Mouse (Mus musculus): ENCODE measurements around the gene Pdk1. TPM values are rescaled to one million over a fixed set of nuclear protein-coding genes. Genes with fewer than 3 reads are reported as not detected.
A peak's percentile ranks its signal among the peaks of the same experiment; 100 is the strongest.

Gene Pdk1
- polyA plus RNA-seq, 1 experiment from 2014 or later, result 23.8 TPM

DNA sequence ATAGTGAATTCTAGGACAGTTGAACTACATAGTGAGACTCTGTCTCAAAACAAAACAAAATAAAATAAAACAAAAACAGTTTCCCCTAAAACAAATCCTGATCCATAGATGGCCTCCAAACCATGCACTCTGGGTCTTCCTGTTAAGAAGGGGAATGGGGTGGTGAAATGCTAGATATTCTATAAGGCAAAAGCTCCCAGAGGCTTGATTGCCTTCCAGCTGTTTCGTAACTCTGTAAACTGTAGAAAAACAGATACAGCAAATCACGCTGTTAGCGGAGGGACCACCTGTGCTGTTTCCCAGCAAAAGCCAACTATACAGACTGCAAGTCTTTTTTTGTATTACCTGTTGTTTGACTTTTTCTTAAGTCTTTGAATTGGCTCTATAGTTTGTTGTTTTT, 6.0 kb upstream of the Pdk1 start:
- H3K27me3 ChIP-seq (ENCODE audit: control insufficient read depth, insufficient read depth, low read length), result no peaks in the 10 kb centered on the region
- H3K4me2 ChIP-seq (ENCODE audit: low read depth), result no peak overlapping the region
- no peak for DNase-seq (ENCODE audit: low spot score)
- no peak overlapping the region for H3K9ac ChIP-seq (ENCODE audit: low read length)
- no peak for ATAC-seq (ENCODE audit: insufficient read depth, low FRiP score, low TSS enrichment)
- WGBS, result 88% methylated on average over 3 of the region's 3 CpGs
- no peak overlapping the region for H3K27ac ChIP-seq (ENCODE audit: low read depth, low read length)
- H3K36me3 ChIP-seq (ENCODE audit: control insufficient read depth, insufficient read depth, low read length), result no peaks in the 10 kb centered on the region
- no peaks in the 10 kb centered on the region for H3K9me3 ChIP-seq (ENCODE audit: control insufficient read depth, low read length)
- H3K4me3 ChIP-seq (ENCODE audit: low read depth, low read length), result no peak overlapping the region
- H3K4me1 ChIP-seq (ENCODE audit: control insufficient read depth, insufficient read depth, low read length), result peaks cover 4% of the 10 kb centered on the region; the same call in 1 of the 2 replicates

DNA sequence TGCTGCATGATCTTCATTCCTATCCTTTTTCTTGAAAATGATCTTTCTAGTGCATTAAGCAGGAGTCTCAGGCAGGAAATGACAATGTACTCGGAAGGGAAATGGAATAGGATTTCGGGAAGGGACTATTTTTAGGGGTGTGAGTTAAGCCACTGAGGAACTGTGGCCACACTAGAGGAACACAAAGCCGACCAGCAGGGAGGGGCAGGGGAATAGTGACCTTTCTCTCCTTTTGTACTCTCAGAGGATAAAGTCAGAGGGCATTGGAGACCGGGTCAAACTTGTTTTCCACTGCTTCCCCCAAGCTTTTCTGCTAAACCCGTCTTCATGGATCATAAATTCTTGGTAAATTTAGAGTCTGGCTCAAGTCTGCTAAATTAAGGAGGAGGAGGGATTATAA, 5.5 kb upstream of the Pdk1 start:
- H3K9ac ChIP-seq (ENCODE audit: low read length), result no peak overlapping the region
- H3K36me3 ChIP-seq (ENCODE audit: control insufficient read depth, insufficient read depth, low read length), result no peaks in the 10 kb centered on the region
- H3K4me1 ChIP-seq (ENCODE audit: control insufficient read depth, insufficient read depth, low read length), result peaks cover 4% of the 10 kb centered on the region; the same call in 1 of the 2 replicates
- no peaks in the 10 kb centered on the region for H3K27me3 ChIP-seq (ENCODE audit: control insufficient read depth, insufficient read depth, low read length)
- H3K9me3 ChIP-seq (ENCODE audit: control insufficient read depth, low read length), result no peaks in the 10 kb centered on the region
- no peak overlapping the region for H3K4me2 ChIP-seq (ENCODE audit: low read depth)
- DNase-seq (ENCODE audit: low spot score), result no peak
- ATAC-seq (ENCODE audit: insufficient read depth, low FRiP score, low TSS enrichment), result no peak
- H3K4me3 ChIP-seq (ENCODE audit: low read depth, low read length), result no peak overlapping the region
- no peak overlapping the region for H3K27ac ChIP-seq (ENCODE audit: low read depth, low read length)
- WGBS, result 20% methylated on average over 5 of the region's 5 CpGs

DNA sequence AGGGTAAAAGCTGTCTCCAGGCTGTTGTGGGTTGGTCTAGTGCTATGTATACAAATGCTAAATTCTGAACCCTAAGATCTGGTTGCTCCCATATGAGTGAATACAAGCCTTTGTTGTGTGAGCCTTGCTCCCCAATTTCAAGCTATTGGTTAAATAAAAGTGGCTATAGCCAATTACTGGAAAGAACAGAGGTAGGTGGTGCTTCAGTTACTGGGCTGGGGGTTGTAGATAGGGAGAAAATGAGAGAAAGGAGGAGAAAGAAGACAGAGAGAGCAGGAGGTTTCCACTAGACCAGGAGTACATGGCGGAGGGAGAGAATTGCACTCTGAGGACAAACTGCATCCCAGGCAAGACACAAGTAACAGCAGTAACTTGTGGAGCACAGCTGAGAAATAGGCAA, 4.8 kb upstream of the Pdk1 start:
- DNase-seq (ENCODE audit: low spot score), result no peak
- Histone ChIP-seq H3K9ac (ENCODE audit: low read length) (no peak overlapping the region), H3K4me1 (ENCODE audit: control insufficient read depth, insufficient read depth, low read length) (peaks cover 4% of the 10 kb centered on the region; the same call in 1 of the 2 replicates), H3K27ac (ENCODE audit: low read depth, low read length) (no peak overlapping the region), H3K4me3 (ENCODE audit: low read depth, low read length) (no peak overlapping the region), H3K4me2 (ENCODE audit: low read depth) (no peak overlapping the region), H3K27me3 (ENCODE audit: control insufficient read depth, insufficient read depth, low read length) (no peaks in the 10 kb centered on the region), H3K9me3 (ENCODE audit: control insufficient read depth, low read length) (no peaks in the 10 kb centered on the region), H3K36me3 (ENCODE audit: control insufficient read depth, insufficient read depth, low read length) (no peaks in the 10 kb centered on the region)
- ATAC-seq (ENCODE audit: insufficient read depth, low FRiP score, low TSS enrichment), result no peak
- WGBS, result 100% methylated on average over 1 of the region's 1 CpGs

DNA sequence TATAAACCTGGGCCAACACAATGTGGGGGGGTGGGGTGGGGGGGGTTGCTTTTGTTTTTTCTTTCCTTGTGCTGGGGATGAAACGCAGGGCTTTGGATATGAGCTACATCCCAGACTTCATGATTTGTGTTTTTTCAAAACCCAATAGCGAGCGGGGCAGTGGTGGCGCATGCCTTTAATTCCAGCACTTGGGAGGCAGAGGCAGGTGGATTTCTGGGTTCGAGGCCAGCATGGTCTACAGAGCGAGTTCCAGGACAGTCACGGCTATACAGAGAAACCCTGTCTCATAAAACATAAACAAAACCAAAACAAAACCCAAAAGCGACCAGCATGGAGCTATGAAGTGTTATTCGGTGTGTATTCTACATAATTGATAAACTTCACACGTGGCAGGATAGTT, 883 bp upstream of the Pdk1 start:
- Histone ChIP-seq H3K4me2 (ENCODE audit: low read depth) (no peak overlapping the region), H3K27me3 (ENCODE audit: control insufficient read depth, insufficient read depth, low read length) (no peaks in the 10 kb centered on the region), H3K27ac (ENCODE audit: low read depth, low read length) (no peak overlapping the region), H3K4me3 (ENCODE audit: low read depth, low read length) (no peak overlapping the region), H3K9ac (ENCODE audit: low read length) (no peak overlapping the region), H3K9me3 (ENCODE audit: control insufficient read depth, low read length) (no peaks in the 10 kb centered on the region), H3K36me3 (ENCODE audit: control insufficient read depth, insufficient read depth, low read length) (no peaks in the 10 kb centered on the region), H3K4me1 (ENCODE audit: control insufficient read depth, insufficient read depth, low read length) (peaks cover 4% of the 10 kb centered on the region; the same call in 1 of the 2 replicates)
- 85% methylated on average over 10 of the region's 10 CpGs for WGBS
- ATAC-seq (ENCODE audit: insufficient read depth, low FRiP score, low TSS enrichment), result no peak
- DNase-seq (ENCODE audit: low spot score), result no peak

DNA sequence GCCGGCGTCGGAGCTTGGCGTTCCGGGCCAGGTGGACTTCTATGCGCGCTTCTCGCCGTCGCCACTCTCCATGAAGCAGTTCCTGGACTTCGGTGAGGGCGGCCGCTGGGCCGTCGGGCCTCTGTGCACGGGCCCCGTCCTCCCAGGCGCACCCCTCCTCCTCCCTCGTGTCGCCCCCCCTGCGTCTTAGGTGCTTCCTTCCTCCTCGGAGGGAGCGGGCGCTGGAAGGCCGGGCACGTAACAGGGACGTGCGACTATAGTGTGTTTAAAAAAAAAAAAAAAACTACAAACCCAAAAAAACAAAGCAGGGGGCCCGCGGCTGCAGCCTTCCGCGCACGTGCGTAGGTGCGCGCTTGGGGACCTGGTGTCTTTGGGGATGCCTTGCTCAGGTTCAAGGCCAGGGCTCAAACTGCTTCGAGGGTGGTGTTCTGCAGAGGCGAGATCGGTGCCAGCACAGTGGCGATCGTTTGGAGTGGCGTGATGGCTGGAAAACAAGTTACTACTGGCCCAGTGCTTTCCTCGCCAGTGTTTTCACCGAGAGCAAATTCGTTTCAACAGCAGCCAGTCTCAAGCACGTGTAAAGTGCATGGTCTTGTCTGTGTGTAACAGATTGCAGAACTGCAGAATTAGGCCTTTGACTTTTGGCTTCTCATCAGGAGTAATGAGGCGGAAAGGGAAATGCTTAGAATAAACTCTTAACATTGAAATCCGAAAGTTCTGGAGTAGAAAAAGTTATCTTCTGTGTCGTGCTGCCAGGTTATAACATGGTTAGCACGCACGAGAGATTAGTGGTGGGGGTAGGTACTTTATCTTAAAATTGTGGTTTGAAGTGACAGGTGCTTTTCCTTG, 674 bp downstream of the Pdk1 start:
- H3K27me3 ChIP-seq (ENCODE audit: control insufficient read depth, insufficient read depth, low read length), result no peaks in the 10 kb centered on the region
- peak overlapping the region; percentile 76 for H3K4me3 ChIP-seq (ENCODE audit: low read depth, low read length)
- 4% methylated on average over 45 of the region's 51 CpGs for WGBS
- peak; percentile 81; the same call in 1 of the 2 replicates for ATAC-seq (ENCODE audit: insufficient read depth, low FRiP score, low TSS enrichment)
- H3K9me3 ChIP-seq (ENCODE audit: control insufficient read depth, low read length), result no peaks in the 10 kb centered on the region
- H3K27ac ChIP-seq (ENCODE audit: low read depth, low read length), result no peak overlapping the region
- no peaks in the 10 kb centered on the region for H3K36me3 ChIP-seq (ENCODE audit: control insufficient read depth, insufficient read depth, low read length)
- H3K4me2 ChIP-seq (ENCODE audit: low read depth), result peak overlapping the region; percentile 84
- H3K4me1 ChIP-seq (ENCODE audit: control insufficient read depth, insufficient read depth, low read length), result no peaks in the 10 kb centered on the region
- H3K9ac ChIP-seq (ENCODE audit: low read length), result peak overlapping the region; percentile 70
- DNase-seq (ENCODE audit: low spot score), result peak; percentile 24

DNA sequence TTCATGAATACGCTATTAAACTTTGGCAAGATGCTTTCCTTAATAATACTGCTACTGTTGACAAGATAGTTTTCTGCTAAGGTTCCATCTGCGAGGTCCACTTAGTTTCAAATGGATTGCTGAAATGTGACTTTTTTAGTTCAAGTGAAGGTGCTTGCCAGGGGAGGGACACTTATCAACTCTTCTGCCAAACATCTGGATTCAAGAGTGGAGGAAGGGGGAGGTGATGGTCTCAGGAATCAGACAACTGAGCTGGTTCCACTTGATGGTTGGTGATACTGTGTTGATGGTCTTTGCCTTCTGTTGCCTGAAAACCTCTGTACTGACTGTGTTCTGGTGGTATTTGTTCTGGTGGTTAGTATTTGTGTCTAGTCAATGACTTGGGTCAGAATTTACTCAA, 1.4 kb downstream of the Pdk1 start:
- ATAC-seq (ENCODE audit: insufficient read depth, low FRiP score, low TSS enrichment) (no peak), DNase-seq (ENCODE audit: low spot score) (no peak)
- no peaks in the 10 kb centered on the region for H3K4me1 ChIP-seq (ENCODE audit: control insufficient read depth, insufficient read depth, low read length)

DNA sequence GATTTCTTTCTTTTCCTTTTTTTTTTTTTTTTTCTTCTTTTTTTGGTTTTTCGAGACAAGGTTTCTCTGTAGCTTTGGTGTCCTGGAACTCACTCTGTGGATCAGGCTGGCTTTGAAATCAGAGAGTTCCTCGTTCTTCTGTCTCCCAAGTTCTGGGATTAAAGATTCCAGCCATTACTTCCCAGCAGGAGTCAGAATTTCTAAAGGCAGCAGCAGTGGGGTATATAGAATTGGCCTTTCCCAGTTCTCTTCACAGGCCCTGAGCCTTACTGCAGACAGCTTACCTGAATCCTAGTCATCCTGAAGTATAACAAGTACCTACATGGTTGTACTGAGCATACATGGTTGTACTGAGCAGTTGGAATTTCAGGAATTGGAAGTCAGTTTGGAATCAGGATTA, 1.8 kb downstream of the Pdk1 start:
- Histone ChIP-seq H3K9ac (ENCODE audit: low read length) (no peak overlapping the region), H3K27ac (ENCODE audit: low read depth, low read length) (no peak overlapping the region), H3K9me3 (ENCODE audit: control insufficient read depth, low read length) (no peaks in the 10 kb centered on the region), H3K4me3 (ENCODE audit: low read depth, low read length) (no peak overlapping the region), H3K4me2 (ENCODE audit: low read depth) (no peak overlapping the region), H3K36me3 (ENCODE audit: control insufficient read depth, insufficient read depth, low read length) (no peaks in the 10 kb centered on the region), H3K4me1 (ENCODE audit: control insufficient read depth, insufficient read depth, low read length) (no peaks in the 10 kb centered on the region), H3K27me3 (ENCODE audit: control insufficient read depth, insufficient read depth, low read length) (no peaks in the 10 kb centered on the region)
- 44% methylated on average over 2 of the region's 2 CpGs for WGBS
- ATAC-seq (ENCODE audit: insufficient read depth, low FRiP score, low TSS enrichment) (no peak), DNase-seq (ENCODE audit: low spot score) (no peak)

More for the DNA sequence above, 1.4 kb downstream of the Pdk1 start:
- no peaks in the 10 kb centered on the region for H3K9me3 ChIP-seq (ENCODE audit: control insufficient read depth, low read length)
- no peaks in the 10 kb centered on the region for H3K27me3 ChIP-seq (ENCODE audit: control insufficient read depth, insufficient read depth, low read length)
- 81% methylated on average over 2 of the region's 2 CpGs for WGBS
- H3K4me2 ChIP-seq (ENCODE audit: low read depth), result no peak overlapping the region; the same call in 1 of the 2 replicates
- H3K27ac ChIP-seq (ENCODE audit: low read depth, low read length), result no peak overlapping the region
- H3K4me3 ChIP-seq (ENCODE audit: low read depth, low read length), result no peak overlapping the region
- no peaks in the 10 kb centered on the region for H3K36me3 ChIP-seq (ENCODE audit: control insufficient read depth, insufficient read depth, low read length)
- H3K9ac ChIP-seq (ENCODE audit: low read length), result no peak overlapping the region

DNA sequence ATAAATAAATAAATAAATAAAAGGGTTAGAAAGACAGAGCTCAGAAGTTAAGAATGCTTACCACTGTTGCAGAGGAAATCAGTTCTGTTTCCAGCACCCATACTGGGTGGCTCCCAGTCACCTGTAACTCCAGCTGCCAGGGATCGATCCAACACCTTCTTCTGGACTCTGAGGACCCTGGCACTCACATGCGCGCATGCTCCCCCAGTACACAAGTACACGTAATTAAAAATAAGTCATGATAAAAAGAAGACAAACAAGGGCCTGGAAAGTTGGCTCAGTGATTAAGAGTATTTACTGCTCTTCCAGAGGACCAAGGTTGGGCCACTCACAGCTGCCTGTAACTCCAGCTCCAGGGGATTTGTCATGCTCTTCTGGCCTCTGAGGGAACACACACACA, 4.8 kb downstream of the Pdk1 start:
- WGBS, result 93% methylated on average over 4 of the region's 4 CpGs

DNA sequence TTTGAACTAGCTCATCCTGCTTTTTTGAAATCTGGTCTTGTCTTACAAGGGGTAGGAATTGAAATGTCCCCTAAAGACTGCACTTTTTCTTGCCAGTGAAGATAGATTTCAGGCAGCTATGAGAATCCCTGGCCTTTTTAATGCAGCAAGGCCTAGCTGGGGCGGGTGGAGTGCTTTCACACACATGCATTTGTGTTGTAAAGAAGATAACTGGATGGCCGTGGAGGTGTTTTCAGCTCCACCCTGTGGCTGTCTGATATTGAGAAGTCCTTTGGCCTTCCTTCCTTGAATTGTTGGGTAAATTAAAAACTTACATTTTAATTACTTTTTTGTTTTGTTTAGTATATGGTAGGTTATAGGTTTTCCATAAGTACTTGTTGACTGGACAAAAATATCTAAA, 5.4 kb downstream of the Pdk1 start:
- Histone ChIP-seq H3K9me3 (ENCODE audit: control insufficient read depth, low read length) (no peaks in the 10 kb centered on the region), H3K9ac (ENCODE audit: low read length) (no peak overlapping the region), H3K4me1 (ENCODE audit: control insufficient read depth, insufficient read depth, low read length) (no peaks in the 10 kb centered on the region), H3K36me3 (ENCODE audit: control insufficient read depth, insufficient read depth, low read length) (0 out of 2 replicates have a peak, but pooled peaks cover 2% of the 10 kb centered on the region), H3K4me2 (ENCODE audit: low read depth) (no peak overlapping the region), H3K4me3 (ENCODE audit: low read depth, low read length) (no peak overlapping the region), H3K27me3 (ENCODE audit: control insufficient read depth, insufficient read depth, low read length) (no peaks in the 10 kb centered on the region), H3K27ac (ENCODE audit: low read depth, low read length) (no peak overlapping the region)
- WGBS, result 73% methylated on average over 2 of the region's 2 CpGs
- DNase-seq (ENCODE audit: low spot score), result no peak
- ATAC-seq (ENCODE audit: insufficient read depth, low FRiP score, low TSS enrichment), result no peak

More for the DNA sequence above, 4.8 kb downstream of the Pdk1 start:
- H3K36me3 ChIP-seq (ENCODE audit: control insufficient read depth, insufficient read depth, low read length), result 0 out of 2 replicates have a peak, but pooled peaks cover 2% of the 10 kb centered on the region
- H3K4me3 ChIP-seq (ENCODE audit: low read depth, low read length), result no peak overlapping the region
- H3K9me3 ChIP-seq (ENCODE audit: control insufficient read depth, low read length), result no peaks in the 10 kb centered on the region
- ATAC-seq (ENCODE audit: insufficient read depth, low FRiP score, low TSS enrichment), result no peak
- H3K4me1 ChIP-seq (ENCODE audit: control insufficient read depth, insufficient read depth, low read length), result no peaks in the 10 kb centered on the region
- no peak for DNase-seq (ENCODE audit: low spot score)
- H3K27ac ChIP-seq (ENCODE audit: low read depth, low read length), result no peak overlapping the region
- H3K9ac ChIP-seq (ENCODE audit: low read length), result no peak overlapping the region
- H3K4me2 ChIP-seq (ENCODE audit: low read depth), result no peak overlapping the region
- H3K27me3 ChIP-seq (ENCODE audit: control insufficient read depth, insufficient read depth, low read length), result no peaks in the 10 kb centered on the region
